Mouse (Mus musculus) limb, embryonic 14.5 days (tissue): ENCODE results near the gene Insig2. TPM values are rescaled to one million over a fixed set of nuclear protein-coding genes. Genes with fewer than 3 reads are reported as not detected.

Source experiments
- ATAC-seq: fragments of 200-750 bp; cut with Nextera tagmentation; 2 replicates; pipeline ENCODE4 v1.8.0; 2017; ENCODE audit warnings: low read depth, moderate number of reproducible peaks, moderate TSS enrichment; ENCODE audit not compliant: low FRiP score
- DNase-seq: peaks from one replicate; pipeline ENCODE4 v3.0.0-alpha.2; 2015; ENCODE audit warnings: low spot score
- H3K27ac ChIP-seq: fragments of 300-500 bp; sonication (generic); replicated peaks from 2 replicates; pipeline ENCODE4 v1.5.1; 2014; ENCODE audit warnings: low read depth, mild to moderate bottlenecking, low read length, moderate library complexity, mixed read lengths
- H3K27me3 ChIP-seq: fragments of 300-500 bp; sonication (generic); 2 replicates; pipeline ENCODE4 v1.6.1; 2014; ENCODE audit warnings: low read length, mixed read lengths; ENCODE audit not compliant: control insufficient read depth, insufficient read depth
- H3K36me3 ChIP-seq: fragments of 300-500 bp; sonication (generic); 2 replicates; pipeline ENCODE4 v1.6.1; 2014; ENCODE audit warnings: mild to moderate bottlenecking, low read length, moderate library complexity, mixed read lengths; ENCODE audit not compliant: control insufficient read depth, insufficient read depth
- H3K4me1 ChIP-seq: fragments of 300-500 bp; sonication (generic); 2 replicates; pipeline ENCODE4 v1.6.1; 2014; ENCODE audit warnings: antibody characterized with exemption, low read length, mixed read lengths; ENCODE audit not compliant: control insufficient read depth, insufficient read depth
- H3K4me2 ChIP-seq: fragments of 300-500 bp; sonication (generic); replicated peaks from 2 replicates; pipeline ENCODE4 v1.6.1; 2014; ENCODE audit warnings: low read depth, mild to moderate bottlenecking, low read length, moderate library complexity; ENCODE audit not compliant: severe bottlenecking
- H3K4me3 ChIP-seq: fragments of 300-500 bp; sonication (generic); replicated peaks from 2 replicates; pipeline ENCODE4 v1.5.1; 2014; ENCODE audit warnings: low read length
- H3K9ac ChIP-seq: fragments of 300-500 bp; sonication (generic); 2 replicates; pipeline ENCODE4 v1.6.1; 2014; ENCODE audit warnings: mild to moderate bottlenecking, low read depth, low read length, moderate library complexity; ENCODE audit not compliant: severe bottlenecking
- H3K9me3 ChIP-seq: fragments of 300-500 bp; sonication (generic); 2 replicates; pipeline ENCODE4 v1.6.1; 2016; ENCODE audit warnings: low read length; ENCODE audit not compliant: control insufficient read depth
- POLR2A ChIP-seq: fragments of 200-500 bp; IDR thresholded peaks from 2 replicates; pipeline ENCODE4 v1.8.0; 2012; ENCODE audit warnings: inconsistent platforms, mild to moderate bottlenecking, moderate library complexity, borderline replicate concordance; ENCODE audit not compliant: insufficient read depth, insufficient read length; ENCODE audit errors: extremely low read depth
- WGBS: fragments of 180-500 bp; shearing (Covaris S2); extraction: QIAGEN DNeasy Blood & Tissue Kit; methylation state at CpG from one replicate; pipeline ENCODE4 v1.1.7; 2014; 5-methylcytosine and 5-hydroxymethylcytosine counted together
- polyA plus RNA-seq, 2 experiments: library from polyadenylated mRNA; depleted of rRNA in 1 of 2; stranded (reverse) in 1 of 2; unstranded in 1 of 2; fragments of >200 nt; fragmentation: Nextera tagmentation in 1 of 2; extraction: Ambion mirVana in 1 of 2; gene quantifications; 2 replicates each; pipeline versions ENCODE4 v1.2.1 to v1.2.3; 2012 to 2014

Insig2 gene
- polyA plus RNA-seq, 2 experiments, result 22.6 to 27.3 TPM

GRCm38 (mm10) chr1:121372656-121373055 lies 40.3 kb upstream of the Insig2 start:
- no peak for TF ChIP-seq POLR2A
- Histone ChIP-seq H3K9me3 (no peaks in the 10 kb centered on the region), H3K4me3 (no peak overlapping the region), H3K4me2 (no peak overlapping the region), H3K36me3 (no peaks in the 10 kb centered on the region), H3K4me1 (no peaks in the 10 kb centered on the region), H3K27me3 (no peaks in the 10 kb centered on the region), H3K9ac (no peak overlapping the region), H3K27ac (no peak overlapping the region)
- WGBS, result 79% methylated on average over 1 of the region's 1 CpGs
- DNase-seq, result no peak
- no peak for ATAC-seq

- WGBS, result 38% methylated on average over 12 of the region's 12 CpGs
- DNase-seq (no peak), ATAC-seq (no peak)
- no peaks in the 10 kb centered on the region for H3K36me3 ChIP-seq
- no peak overlapping the region for H3K4me2 ChIP-seq
- no peak overlapping the region for H3K27ac ChIP-seq
- no peak overlapping the region for H3K9ac ChIP-seq
- H3K27me3 ChIP-seq, result no peaks in the 10 kb centered on the region
- H3K9me3 ChIP-seq, result no peaks in the 10 kb centered on the region
- no peaks in the 10 kb centered on the region for H3K4me1 ChIP-seq
- H3K4me3 ChIP-seq, result no peak overlapping the region
- no peak for TF ChIP-seq POLR2A
Observed at GRCm38 (mm10) chr1:121371449-121371848, 39.1 kb upstream of the Insig2 start.

- H3K4me2 ChIP-seq, result no peak overlapping the region
- ATAC-seq (0 out of 2 replicates have a peak, but pooled peaks have one; percentile 65), DNase-seq (peak; percentile 41)
- WGBS, result 20% methylated on average over 9 of the region's 9 CpGs
- H3K27ac ChIP-seq, result no peak overlapping the region
- H3K4me1 ChIP-seq, result no peaks in the 10 kb centered on the region
- H3K36me3 ChIP-seq, result no peaks in the 10 kb centered on the region
- no peak overlapping the region for H3K4me3 ChIP-seq
- no peak for TF ChIP-seq POLR2A
- H3K27me3 ChIP-seq, result no peaks in the 10 kb centered on the region
- no peak overlapping the region for H3K9ac ChIP-seq
- no peaks in the 10 kb centered on the region for H3K9me3 ChIP-seq
Observed at GRCm38 (mm10) chr1:121367257-121367656, 34.9 kb upstream of the Insig2 start.

- H3K36me3 ChIP-seq, result no peaks in the 10 kb centered on the region
- ATAC-seq (no peak), DNase-seq (no peak)
- no peak for TF ChIP-seq POLR2A
- no peak overlapping the region for H3K4me3 ChIP-seq
- no peaks in the 10 kb centered on the region for H3K4me1 ChIP-seq
- no peaks in the 10 kb centered on the region for H3K9me3 ChIP-seq
- H3K27me3 ChIP-seq, result no peaks in the 10 kb centered on the region
- no peak overlapping the region for H3K27ac ChIP-seq
- H3K9ac ChIP-seq, result no peak overlapping the region
- no peak overlapping the region for H3K4me2 ChIP-seq
- WGBS, result 53% methylated on average over 4 of the region's 4 CpGs
Observed at GRCm38 (mm10) chr1:121360561-121360960, 28.2 kb upstream of the Insig2 start.

GRCm38 (mm10) chr1:121359680-121360079 lies 27.3 kb upstream of the Insig2 start:
- Histone ChIP-seq H3K4me3 (no peak overlapping the region), H3K27ac (no peak overlapping the region), H3K9ac (no peak overlapping the region), H3K36me3 (no peaks in the 10 kb centered on the region), H3K9me3 (no peaks in the 10 kb centered on the region), H3K27me3 (no peaks in the 10 kb centered on the region), H3K4me1 (no peaks in the 10 kb centered on the region), H3K4me2 (no peak overlapping the region)
- DNase-seq (no peak), ATAC-seq (no peak)
- WGBS, result 74% methylated on average over 12 of the region's 12 CpGs
- no peak for TF ChIP-seq POLR2A

GRCm38 (mm10) chr1:121353779-121354178 lies 21.4 kb upstream of the Insig2 start:
- H3K4me3 ChIP-seq, result no peak overlapping the region
- H3K9ac ChIP-seq, result no peak overlapping the region
- no peak overlapping the region for H3K27ac ChIP-seq
- no peak for TF ChIP-seq POLR2A
- no peaks in the 10 kb centered on the region for H3K27me3 ChIP-seq
- H3K36me3 ChIP-seq, result no peaks in the 10 kb centered on the region
- no peak for ATAC-seq
- H3K9me3 ChIP-seq, result no peaks in the 10 kb centered on the region
- no peaks in the 10 kb centered on the region for H3K4me1 ChIP-seq
- no peak for DNase-seq
- H3K4me2 ChIP-seq, result no peak overlapping the region
